ENCODE assay signal across 20 mouse cellular contexts in the genomic region with DNA sequence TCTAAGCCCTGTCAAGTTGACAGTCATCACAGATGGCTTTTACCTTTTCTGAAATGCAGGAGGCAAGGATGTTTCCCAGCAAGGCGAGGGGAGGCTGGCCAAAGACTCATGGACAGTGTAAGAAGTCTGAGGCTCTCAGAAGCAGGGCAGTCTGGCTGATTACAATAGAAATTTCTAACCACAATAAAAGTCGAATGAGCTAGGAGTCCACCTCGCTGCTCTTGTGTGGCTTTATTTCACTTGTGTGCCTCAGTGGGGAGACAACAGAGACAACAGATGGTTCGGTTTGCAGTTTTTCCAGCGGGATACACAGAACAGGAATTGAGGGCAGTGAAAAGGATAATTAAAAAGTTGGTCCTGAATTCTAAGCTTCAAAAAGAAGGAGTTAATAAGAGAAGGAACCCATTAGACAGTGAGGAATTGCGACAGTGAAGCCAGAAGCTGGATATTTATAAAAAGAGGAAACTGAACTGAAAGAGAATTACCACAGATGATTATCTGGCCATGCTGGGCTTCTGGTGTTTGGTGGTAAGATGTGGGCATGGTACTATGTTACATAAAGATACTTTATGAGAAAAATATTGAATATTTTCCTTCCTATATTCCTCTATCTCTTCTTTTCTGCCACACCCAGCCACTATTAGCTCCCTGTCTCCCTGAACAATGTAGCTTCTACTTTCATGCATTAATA. TPM values are rescaled to one million over a fixed set of nuclear protein-coding genes. Genes with fewer than 3 reads are reported as not detected.
DNase-seq lines count a peak whose midpoint lies in the region; ATAC-seq and TF ChIP-seq lines count a peak whose summit lies in the region.
"Had no signal": no experiment of that assay in that cellular context is flagged by ENCODE, and none has a peak within 500 bp of the region (broad histone marks: within the 10 kb centered on the region; RNA-seq: fewer than 3 reads in every experiment).

No protein-coding gene starts in this region.

- H3K27ac ChIP-seq in liver, postnatal 0 days (ENCODE audit: low read depth): 0 out of 2 replicates have a peak overlapping the region, but pooled peaks have one; percentile 17
- H3K27ac ChIP-seq in macrophage: peak overlapping the region; percentile 83
- H3K27ac ChIP-seq in hindbrain, embryonic 10.5 days: no peak overlapping the region
- H3K27ac ChIP-seq: forebrain, embryonic 15.5 days; gastrocnemius, adult 2 months; midbrain, embryonic 15.5 days; stomach, embryonic 15.5 days had no signal

- H3K27me3 ChIP-seq in liver, postnatal 0 days (ENCODE audit: insufficient read depth, low read length): no peaks in the 10 kb centered on the region
- no peaks in the 10 kb centered on the region for H3K27me3 ChIP-seq in hindbrain, embryonic 10.5 days (ENCODE audit: insufficient read depth, poor library complexity, severe bottlenecking)
- H3K27me3 ChIP-seq: forebrain, embryonic 15.5 days; midbrain, embryonic 15.5 days; stomach, embryonic 15.5 days had no signal

- H3K4me2 ChIP-seq in liver, postnatal 0 days (ENCODE audit: low read depth, low read length): peak overlapping the region; percentile 11; the same call in 1 of the 2 replicates
- H3K4me2 ChIP-seq: forebrain, embryonic 15.5 days; liver, embryonic 11.5 days; lung, embryonic 14.5 days; midbrain, embryonic 15.5 days; stomach, embryonic 15.5 days had no signal

- H3K4me1 ChIP-seq in liver, postnatal 0 days (ENCODE audit: insufficient read depth): no peaks in the 10 kb centered on the region; the same call in 1 of the 2 replicates
- no peaks in the 10 kb centered on the region for H3K4me1 ChIP-seq in hindbrain, embryonic 10.5 days (replicated peaks)
- H3K4me1 ChIP-seq: forebrain, embryonic 15.5 days; midbrain, embryonic 15.5 days had no signal

- ATAC-seq in liver, postnatal 0 days: no peak
- ATAC-seq: forebrain, embryonic 15.5 days; midbrain, embryonic 15.5 days had no signal

- no peak for DNase-seq in liver, postnatal 0 days
- DNase-seq in liver: no peak
- DNase-seq in brain, adult 2 months (ENCODE audit: low read depth, low spot score): peak; percentile 63
- no peak for DNase-seq in hindbrain, embryonic 10.5 days (ENCODE audit: low spot score)
- no peak for DNase-seq in embryo, embryonic 11 days
- no peak for DNase-seq in c-Kit-positive CD71-positive TER-119-positive erythroid progenitor cells, embryonic 14.5 days (ENCODE audit: low spot score)
- DNase-seq: adrenal gland, postnatal 10 days; gastrocnemius, adult 2 months; heart, adult 18-20 months; heart, postnatal 4 days; kidney, postnatal 4 days; lung, embryonic 14.5 days; lung, postnatal 4 days; right cerebral cortex, adult 18-20 months; spleen, adult 18-20 months had no signal

- TF ChIP-seq EP300 in liver, postnatal 0 days (IDR thresholded peaks at IDR 0.05; ENCODE audit: low read depth): no peak

- no peak for TF ChIP-seq CTCF in liver, postnatal 0 days (IDR thresholded peaks at IDR 0.05; ENCODE audit: low read depth)

- 35% methylated on average over 6 of the region's 6 CpGs for WGBS in liver, postnatal 0 days (ENCODE audit: insufficient replicate concordance)
- WGBS in macrophage (ENCODE audit: missing documents): 0% methylated on average over 6 of the region's 6 CpGs
- WGBS in hindbrain, embryonic 10.5 days: 80% methylated on average over 6 of the region's 6 CpGs

- no peak overlapping the region for H3K9ac ChIP-seq in liver, postnatal 0 days (replicated peaks)
- H3K9ac ChIP-seq: forebrain, embryonic 15.5 days; lung, embryonic 14.5 days; midbrain, embryonic 15.5 days; stomach, embryonic 15.5 days had no signal

- no peaks in the 10 kb centered on the region for H3K36me3 ChIP-seq in liver, postnatal 0 days (replicated peaks; ENCODE audit: insufficient read depth, low read length)
- no peaks in the 10 kb centered on the region for H3K36me3 ChIP-seq in macrophage (ENCODE audit: inconsistent target)
- H3K36me3 ChIP-seq in hindbrain, embryonic 10.5 days: no peaks in the 10 kb centered on the region
- H3K36me3 ChIP-seq: forebrain, embryonic 15.5 days; midbrain, embryonic 15.5 days; stomach, embryonic 15.5 days had no signal

- no peak overlapping the region for H3K4me3 ChIP-seq in liver, postnatal 0 days (ENCODE audit: low read depth, low read length)
- no peak overlapping the region; the same call in 1 of the 2 replicates for H3K4me3 ChIP-seq in macrophage (ENCODE audit: inconsistent target)
- H3K4me3 ChIP-seq in hindbrain, embryonic 10.5 days: no peak overlapping the region
- H3K4me3 ChIP-seq: forebrain, embryonic 15.5 days; gastrocnemius, adult 2 months; midbrain, embryonic 15.5 days; stomach, embryonic 15.5 days had no signal

- no peaks in the 10 kb centered on the region for H3K9me3 ChIP-seq in liver, postnatal 0 days (ENCODE audit: low read length)
- 0 out of 2 replicates have a peak, but pooled peaks cover 3% of the 10 kb centered on the region for H3K9me3 ChIP-seq in hindbrain, embryonic 10.5 days
- H3K9me3 ChIP-seq: forebrain, embryonic 15.5 days; midbrain, embryonic 15.5 days; stomach, embryonic 15.5 days had no signal

- no peaks in the 10 kb centered on the region for H3K79me2 ChIP-seq in macrophage (ENCODE audit: inconsistent target)

RNA-seq across cellular contexts. Expression of gene Ndufb3, which starts 31.9 kb away (rescaled TPM):
- polyA plus RNA-seq in liver, postnatal 0 days (2015; fragmentation: Nextera tagmentation; extraction: Ambion mirVana): 129 and 133 TPM in 2 replicates
- 10 to 100 TPM in 1 of 26 experiments, 1 to 10 TPM in 24, not detected in 1; 1.9 to 17.3 (median 4.2) TPM for total RNA-seq in macrophage (2018; cell fraction: chromatin; rRNA removed)
- 10 to 100 TPM; 62.3 to 95.8 (median 76.7) TPM for total RNA-seq in macrophage (2018; cell fraction: cytosol; rRNA removed)
- total RNA-seq in macrophage (2018; cell fraction: nucleus; rRNA removed): 10 to 100 TPM in 21 of 26 experiments, 1 to 10 TPM in 5; 6.8 to 39.5 (median 19.7) TPM
- polyA plus RNA-seq in macrophage (2018): 85.2 to 98.8 TPM (median 85.7 TPM) in 3 replicates
- 154 TPM in 2 replicates for polyA plus RNA-seq in hindbrain, embryonic 10.5 days (2016; fragmentation: Nextera tagmentation; extraction: Ambion mirVana)

RNA-seq across cellular contexts. Expression of gene Fam126b, which starts 32.0 kb away (rescaled TPM):
- 3.0 and 4.1 TPM in 2 replicates for polyA plus RNA-seq in liver, postnatal 0 days (2015; fragmentation: Nextera tagmentation; extraction: Ambion mirVana)
- 10 to 100 TPM in 20 of 26 experiments, 1 to 10 TPM in 6; 4.1 to 33.3 (median 18.8) TPM for total RNA-seq in macrophage (2018; cell fraction: chromatin; rRNA removed)
- 1 to 10 TPM; 3.4 to 9.9 (median 6.8) TPM for total RNA-seq in macrophage (2018; cell fraction: cytosol; rRNA removed)
- 10 to 100 TPM in 18 of 26 experiments, 1 to 10 TPM in 8; 4.0 to 29.5 (median 13.5) TPM for total RNA-seq in macrophage (2018; cell fraction: nucleus; rRNA removed)
- polyA plus RNA-seq in macrophage (2018): 2.4 to 5.0 TPM (median 4.1 TPM) in 3 replicates
- polyA plus RNA-seq in hindbrain, embryonic 10.5 days (2016; fragmentation: Nextera tagmentation; extraction: Ambion mirVana): 5.7 and 7.0 TPM in 2 replicates
